Mouse (Mus musculus) CH12.LX (cell line): ENCODE data around the gene Pde6b. TPM values are rescaled to one million over a fixed set of nuclear protein-coding genes. Genes with fewer than 3 reads are reported as not detected.

Experiments
- DNase-seq: peaks from one replicate; pipeline ENCODE4 v3.0.0-alpha.2; 2013; ENCODE audit errors: extremely low read depth
- H3K27ac ChIP-seq: 2 replicates; pipeline ENCODE4 v1.5.1; 2012; ENCODE audit warnings: low read depth, mild to moderate bottlenecking, control low read depth, moderate library complexity; ENCODE audit not compliant: insufficient read depth
- H3K27me3 ChIP-seq: replicated peaks from 2 replicates; pipeline ENCODE3; 2012; ENCODE audit warnings: inconsistent platforms
- H3K36me3 ChIP-seq, 2 experiments: replicated peaks in 1 of 2; 2 replicates each; pipeline versions ENCODE3 to v1.6.1; 2012; ENCODE audit warnings: inconsistent platforms in 1 of 2, low read length in 1 of 2, mild to moderate bottlenecking in 1 of 2, mixed read lengths in 1 of 2, moderate library complexity in 1 of 2; ENCODE audit not compliant: control insufficient read depth in 1 of 2, insufficient read depth in 1 of 2
- H3K4me1 ChIP-seq, 2 experiments: 2 replicates each; pipeline ENCODE4 v1.6.1; 2012; ENCODE audit warnings: inconsistent platforms in 1 of 2, moderate library complexity in 1 of 2; ENCODE audit not compliant: insufficient read depth in 2 of 2, control insufficient read depth in 1 of 2
- H3K4me2 ChIP-seq: 2 replicates; pipeline ENCODE4 v1.6.1; 2012; ENCODE audit warnings: low read depth, mild to moderate bottlenecking, control low read depth; ENCODE audit not compliant: poor library complexity, insufficient read depth, severe bottlenecking
- H3K4me3 ChIP-seq, 3 experiments: fragments of 150-350 bp in 1 of 3; sonication (generic) in 1 of 3; replicated peaks in 1 of 3; 2 replicates each; pipeline versions ENCODE3 to v1.5.1; 2011 to 2012; ENCODE audit warnings: low read depth in 2 of 3, low read length in 2 of 3, mild to moderate bottlenecking in 2 of 3, moderate library complexity in 2 of 3, control low read depth in 1 of 3, improper control_type of control experiment in 1 of 3, inconsistent platforms in 1 of 3, mixed read lengths in 1 of 3; ENCODE audit not compliant: poor library complexity in 1 of 3
- H3K79me2 ChIP-seq: replicated peaks from 2 replicates; pipeline ENCODE4 v1.6.1; 2012; ENCODE audit warnings: mild to moderate bottlenecking, moderate library complexity; ENCODE audit not compliant: control insufficient read depth, poor library complexity, insufficient read depth, severe bottlenecking; ENCODE audit errors: extremely low read depth
- H3K9ac ChIP-seq: 2 replicates; pipeline ENCODE4 v1.6.1; 2012; ENCODE audit warnings: low read depth, mild to moderate bottlenecking, control low read depth, moderate library complexity; ENCODE audit not compliant: insufficient read depth
- H3K9me3 ChIP-seq: replicated peaks from 2 replicates; pipeline ENCODE3; 2012; ENCODE audit warnings: low read length, inconsistent platforms, mixed read lengths
- BHLHE40 ChIP-seq: IDR thresholded peaks from 2 replicates; pipeline ENCODE4 v1.6.1; 2011; ENCODE audit warnings: mild to moderate bottlenecking, low read depth, low read length, improper control_type of control experiment
- CHD2 ChIP-seq: IDR thresholded peaks from 2 replicates; pipeline ENCODE4 v1.6.1; 2011; ENCODE audit warnings: low read length, improper control_type of control experiment
- E2F4 ChIP-seq: IDR thresholded peaks from 2 replicates; pipeline ENCODE4 v1.6.1; 2011; ENCODE audit warnings: low read depth, low read length, improper control_type of control experiment; ENCODE audit not compliant: insufficient replicate concordance
- ELF1 ChIP-seq: IDR thresholded peaks from 2 replicates; pipeline ENCODE4 v1.6.1; 2014; ENCODE audit warnings: low read depth, mild to moderate bottlenecking, inconsistent platforms, low read length, improper control_type of control experiment
- EP300 ChIP-seq: IDR thresholded peaks from 2 replicates; pipeline ENCODE4 v1.6.1; 2011; ENCODE audit warnings: low read length, improper control_type of control experiment
- HCFC1 ChIP-seq: IDR thresholded peaks from 2 replicates; pipeline ENCODE4 v1.6.1; 2012; ENCODE audit warnings: low read depth, mild to moderate bottlenecking, inconsistent platforms, low read length, improper control_type of control experiment
- JUN ChIP-seq: IDR thresholded peaks from 2 replicates; pipeline ENCODE4 v1.6.1; 2011; ENCODE audit warnings: low read depth, mild to moderate bottlenecking, low read length, improper control_type of control experiment, moderate library complexity; ENCODE audit not compliant: insufficient read depth
- KAT2A ChIP-seq: IDR thresholded peaks from 2 replicates; pipeline ENCODE4 v1.6.1; 2012; ENCODE audit warnings: low read length, improper control_type of control experiment, inconsistent platforms; ENCODE audit not compliant: insufficient replicate concordance
- MAFK ChIP-seq: IDR thresholded peaks from 2 replicates; pipeline ENCODE4 v1.6.1; 2011; ENCODE audit warnings: low read length, improper control_type of control experiment; ENCODE audit not compliant: insufficient replicate concordance
- MAZ ChIP-seq: IDR thresholded peaks from 2 replicates; pipeline ENCODE4 v1.6.1; 2012; ENCODE audit warnings: low read depth, mild to moderate bottlenecking, inconsistent platforms, low read length, improper control_type of control experiment, moderate library complexity
- MEF2A ChIP-seq: IDR thresholded peaks from 2 replicates; pipeline ENCODE4 v1.6.1; 2014; ENCODE audit warnings: low read depth, mild to moderate bottlenecking, inconsistent platforms, low read length, improper control_type of control experiment, borderline replicate concordance
- MXI1 ChIP-seq: IDR thresholded peaks from 2 replicates; pipeline ENCODE4 v1.6.1; 2011; ENCODE audit warnings: mild to moderate bottlenecking, low read depth, low read length, improper control_type of control experiment
- NRF1 ChIP-seq: IDR thresholded peaks from 2 replicates; pipeline ENCODE4 v1.6.1; 2014; ENCODE audit warnings: low read depth, mild to moderate bottlenecking, inconsistent platforms, low read length, improper control_type of control experiment, moderate library complexity
- PAX5 ChIP-seq: IDR thresholded peaks from 2 replicates; pipeline ENCODE4 v1.6.1; 2012; ENCODE audit warnings: low read length, inconsistent platforms, mixed read lengths
- POLR2A ChIP-seq: IDR thresholded peaks from 2 replicates; pipeline ENCODE4 v1.6.1; 2011; ENCODE audit warnings: low read depth, mild to moderate bottlenecking, improper control_type of control experiment, low read length
- POLR2AphosphoS2 ChIP-seq: IDR thresholded peaks from 2 replicates; pipeline ENCODE4 v1.6.1; 2011; ENCODE audit warnings: low read depth, low read length, improper control_type of control experiment
- TBP ChIP-seq: conservative IDR thresholded peaks from 2 replicates; pipeline ENCODE4 v1.6.1; 2011; ENCODE audit warnings: low read depth, low read length, improper control_type of control experiment
- TCF12 ChIP-seq: IDR thresholded peaks from 2 replicates; pipeline ENCODE4 v1.6.1; 2014; ENCODE audit warnings: low read depth, mild to moderate bottlenecking, inconsistent platforms, low read length, improper control_type of control experiment
- UBTF ChIP-seq: IDR thresholded peaks from 2 replicates; pipeline ENCODE4 v1.6.1; 2012; ENCODE audit warnings: low read depth, mild to moderate bottlenecking, inconsistent platforms, low read length, improper control_type of control experiment, moderate library complexity
- ZKSCAN1 ChIP-seq: IDR thresholded peaks from 2 replicates; pipeline ENCODE4 v1.6.1; 2012; ENCODE audit warnings: low read depth, inconsistent platforms, low read length, improper control_type of control experiment, borderline replicate concordance
- ZMIZ1 ChIP-seq: IDR thresholded peaks from 2 replicates; pipeline ENCODE4 v1.6.1; 2012; ENCODE audit warnings: low read depth, mild to moderate bottlenecking, inconsistent platforms, low read length, improper control_type of control experiment
- ZNF384 ChIP-seq: IDR thresholded peaks from 2 replicates; pipeline ENCODE4 v1.6.1; 2012; ENCODE audit warnings: low read depth, low read length, improper control_type of control experiment, inconsistent platforms
- dilution Hi-C: fragments of 300-500 bp; cut with MboI; formaldehyde crosslinking; loops from 2 replicates; pipeline ENCODE4 v1.14.3; 2020; ENCODE audit warnings: low sequenced_read_pairs; ENCODE audit not compliant: extremely low pct_unique_long_range_greater_than_20kb, extremely low pct_ligation_motif_present
- in situ Hi-C: fragments of 300-500 bp; cut with MboI; formaldehyde crosslinking; loops from 3 replicates; pipeline ENCODE4 v1.14.3; 2019; ENCODE audit warnings: low sequenced_read_pairs, low pct_ligation_motif_present, low pct_unique_long_range_greater_than_20kb, mixed read lengths
- polyA plus RNA-seq: library from polyadenylated mRNA; unstranded; fragments of >175 nt; gene quantifications from 2 replicates; pipeline ENCODE4 v1.2.1, GENCODE M21; 2012; ENCODE audit warnings: low read depth; ENCODE audit not compliant: insufficient read length
- total RNA-seq, 2 experiments: library from RNA; depleted of rRNA; stranded (reverse); fragments of 300-350 nt in 1 of 2; fragments of >200 nt in 1 of 2; gene quantifications; 2 replicates each; pipeline ENCODE4 v1.2.3; 2012 to 2014

The Pde6b gene
- total and polyA plus RNA-seq, 3 experiments: 0.11 TPM; not detected in 2

- Histone ChIP-seq H3K4me2 (no peak overlapping the region), H3K9me3 (peaks cover 2% of the 10 kb centered on the region), H3K27ac (no peak overlapping the region), H3K27me3 (peaks cover 8% of the 10 kb centered on the region), H3K9ac (no peak overlapping the region), H3K4me1 (peaks cover 2 to 23% of the 10 kb centered on the region in 2 experiments; a peak in 3 of 4 replicates), H3K36me3 (no peaks in the 10 kb centered on the region), H3K4me3 (no peak overlapping the region), H3K79me2 (no peaks in the 10 kb centered on the region)
- dilution Hi-C loops: no loop called here
- TF ChIP-seq TCF12: no peak
- TF ChIP-seq MAFK: peak; percentile 77
- TF ChIP-seq MEF2A: no peak
- no peak for TF ChIP-seq BHLHE40
- DNase-seq: no peak
- in situ Hi-C loops: no loop called here
Measured at GRCm38 (mm10) chr5:108374079-108374478, 14.1 kb upstream of the Pde6b start.

DNA sequence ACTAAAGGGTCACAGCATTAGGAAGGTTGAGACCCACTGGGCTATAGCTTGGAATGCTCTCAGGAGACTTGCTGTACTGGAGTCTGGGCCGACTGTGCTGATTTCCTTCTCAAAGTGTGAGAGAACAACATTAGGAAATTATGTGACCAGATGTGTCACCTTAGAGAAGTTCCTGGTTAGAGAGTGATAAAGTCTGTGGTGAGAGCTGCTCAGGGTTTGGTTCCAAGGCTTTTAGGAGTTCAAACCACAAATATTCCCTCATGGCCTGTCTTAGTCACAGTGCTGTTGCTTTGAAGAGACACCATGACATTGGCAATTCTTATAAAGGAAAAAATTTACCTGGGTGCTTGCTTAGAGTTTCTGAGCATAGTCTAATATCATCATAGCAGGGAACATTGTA, 12.1 kb upstream of the Pde6b start:
- H3K79me2 ChIP-seq: no peaks in the 10 kb centered on the region
- no peaks in the 10 kb centered on the region for H3K9me3 ChIP-seq
- H3K36me3 ChIP-seq: no peaks in the 10 kb centered on the region
- no peak overlapping the region for H3K9ac ChIP-seq
- H3K27me3 ChIP-seq: no peaks in the 10 kb centered on the region
- dilution Hi-C loops (no loop called here), in situ Hi-C loops (no loop called here)
- H3K27ac ChIP-seq: no peak overlapping the region
- H3K4me3 ChIP-seq: no peak overlapping the region
- TF ChIP-seq ZNF384 (no peak), TBP (no peak), EP300 (no peak), ZMIZ1 (no peak), JUN (no peak)
- peaks cover 2 to 23% of the 10 kb centered on the region in 2 experiments; a peak in 3 of 4 replicates for H3K4me1 ChIP-seq
- no peak overlapping the region for H3K4me2 ChIP-seq
- DNase-seq: no peak

GRCm38 (mm10) chr5:108378346-108378745, 9.8 kb upstream of the Pde6b start:
- H3K27me3 ChIP-seq: no peaks in the 10 kb centered on the region
- TF ChIP-seq E2F4: no peak
- TF ChIP-seq UBTF: no peak
- no peak for TF ChIP-seq POLR2A
- TF ChIP-seq MAZ: no peak
- no peak for TF ChIP-seq CHD2
- no peak for TF ChIP-seq ZKSCAN1
- no peak for TF ChIP-seq ELF1
- no peak for TF ChIP-seq NRF1
- no peak for TF ChIP-seq ZMIZ1
- TF ChIP-seq HCFC1: no peak
- TF ChIP-seq TCF12: no peak
- TF ChIP-seq KAT2A: no peak
- no peak for TF ChIP-seq PAX5
- TF ChIP-seq MXI1: no peak
- TF ChIP-seq POLR2AphosphoS2: no peak
- TF ChIP-seq, all 38 proteins: peak for 0
- dilution Hi-C loops (no loop called here), in situ Hi-C loops (no loop called here)
- no peak overlapping the region for H3K27ac ChIP-seq
- H3K9me3 ChIP-seq: peaks cover 5% of the 10 kb centered on the region
- no peaks in the 10 kb centered on the region for H3K79me2 ChIP-seq
- H3K9ac ChIP-seq: no peak overlapping the region
- H3K36me3 ChIP-seq: no peaks in the 10 kb centered on the region
- no peak for DNase-seq
- H3K4me2 ChIP-seq: no peak overlapping the region; the same call in 1 of the 2 replicates
- H3K4me3 ChIP-seq: no peak overlapping the region
- peaks cover 0 to 21% of the 10 kb centered on the region in 2 experiments; a peak in 2 of 4 replicates for H3K4me1 ChIP-seq
